Mouse (Mus musculus): ENCODE measurements around the gene Tnrc18. TPM values are rescaled to one million over a fixed set of nuclear protein-coding genes. Genes with fewer than 3 reads are reported as not detected.

Gene Tnrc18
- polyA plus RNA-seq, 1 experiment from 2014 or later: 19.7 TPM

DNA sequence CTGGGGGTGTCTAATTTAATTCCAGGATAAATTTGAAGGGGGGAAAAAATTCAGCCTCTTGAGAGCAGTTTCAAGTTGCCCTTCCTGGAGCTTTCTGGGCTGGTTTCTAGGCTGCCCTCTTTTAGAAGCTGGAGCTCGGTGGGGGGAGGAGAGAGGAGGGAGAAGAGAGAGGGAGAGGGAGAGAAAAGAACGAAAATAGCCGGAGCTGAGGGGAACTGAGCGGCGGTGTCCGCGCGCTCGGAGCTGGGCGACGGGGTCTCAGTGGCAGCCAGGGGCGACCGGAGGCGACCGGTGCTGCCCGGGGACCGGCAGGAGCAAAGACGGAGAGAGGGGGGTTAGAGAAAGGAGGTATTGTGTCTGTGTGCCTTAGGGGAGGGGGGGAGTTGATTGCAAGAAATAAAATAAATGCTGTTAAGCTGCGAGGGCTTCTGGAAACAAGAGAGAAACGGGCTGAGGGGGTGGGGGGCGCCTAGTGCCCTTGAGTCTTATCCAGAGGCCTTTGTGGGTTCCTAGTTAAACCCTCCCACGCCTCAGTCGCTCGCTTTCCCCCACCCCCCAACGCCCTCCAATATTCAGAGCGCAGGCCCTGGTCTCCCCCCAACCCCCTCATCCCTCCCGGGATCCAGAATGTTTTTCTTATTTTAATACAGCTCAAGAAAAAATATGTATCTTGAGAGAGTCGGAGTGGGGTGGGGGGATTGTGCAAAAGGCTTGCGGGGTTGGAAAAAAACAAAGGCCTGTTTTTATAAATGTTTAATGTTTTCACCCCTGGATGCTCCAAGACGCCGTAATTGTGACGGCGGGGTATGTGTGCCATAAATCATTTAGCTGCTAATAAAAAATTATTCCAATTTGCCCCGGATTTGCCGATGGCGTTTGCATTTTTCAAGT is 2.2 kb upstream of the Tnrc18 start:
- peak; percentile 34 for ATAC-seq
- peaks cover 23% of the 10 kb centered on the region for H3K4me1 ChIP-seq (ENCODE audit: control insufficient read depth, insufficient read depth, low read depth, low read length)
- H3K27me3 ChIP-seq (replicated peaks; ENCODE audit: control insufficient read depth, insufficient read depth, low read length): no peaks in the 10 kb centered on the region
- H3K4me2 ChIP-seq (ENCODE audit: low read length): peak overlapping the region; percentile 95
- peak overlapping the region; percentile 92 for H3K4me3 ChIP-seq (ENCODE audit: low read length)
- H3K9me3 ChIP-seq (ENCODE audit: control insufficient read depth, low read length): no peaks in the 10 kb centered on the region
- under 1% methylated on average over 36 of the region's 36 CpGs for WGBS
- peak overlapping the region; percentile 100 for H3K27ac ChIP-seq (ENCODE audit: low read depth, low read length)
- H3K9ac ChIP-seq (ENCODE audit: low read depth, low read length): peak overlapping the region; percentile 96
- H3K36me3 ChIP-seq (ENCODE audit: control insufficient read depth, insufficient read depth, low read length): no peaks in the 10 kb centered on the region

DNA sequence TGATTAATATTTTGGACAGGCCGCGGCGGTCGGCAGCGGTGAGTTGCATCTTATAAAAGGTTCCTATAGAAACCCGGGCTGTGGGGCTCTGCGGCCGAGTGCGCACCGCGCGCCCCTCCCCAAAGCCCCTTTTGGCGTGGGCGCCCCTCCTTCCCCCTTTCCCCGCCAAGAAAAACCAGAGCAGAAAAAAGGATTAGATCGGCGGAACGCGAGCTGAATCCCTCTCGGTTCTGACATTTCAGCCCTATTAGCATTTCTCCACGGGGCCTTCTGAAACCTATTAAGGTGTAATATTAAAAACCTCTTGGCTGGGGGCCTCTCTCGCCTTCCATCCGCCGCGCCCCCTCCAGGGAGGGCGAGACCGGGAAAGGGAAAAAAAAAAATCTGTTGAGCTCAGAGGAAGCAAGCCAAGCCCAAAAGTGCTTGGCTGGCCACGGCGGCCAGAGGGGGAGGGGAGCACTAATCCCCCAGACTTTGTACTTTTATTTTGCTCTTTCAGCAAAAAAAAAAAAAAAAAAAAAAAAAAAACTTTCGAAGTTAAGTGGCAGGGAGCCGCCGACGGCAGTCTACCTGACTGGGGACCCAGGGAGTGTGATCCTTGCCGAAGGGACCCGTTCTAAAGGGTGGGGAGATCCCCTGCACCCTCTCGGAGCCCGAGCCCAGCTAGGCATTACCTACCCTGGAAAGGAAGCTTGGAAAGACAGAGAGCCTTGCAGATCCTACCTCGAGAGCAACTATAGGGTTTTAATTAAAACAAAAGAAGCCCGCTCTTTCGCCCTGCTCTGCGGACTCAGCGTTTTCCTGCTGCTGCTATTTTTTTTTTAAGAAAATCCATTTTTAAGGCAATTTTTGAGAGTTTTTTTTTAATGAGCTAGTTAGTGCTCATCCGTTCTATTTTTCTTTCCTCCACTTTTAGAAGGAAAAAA is 1.2 kb upstream of the Tnrc18 start:
- H3K36me3 ChIP-seq (ENCODE audit: control insufficient read depth, insufficient read depth, low read length): no peaks in the 10 kb centered on the region
- no peak for ATAC-seq
- no peaks in the 10 kb centered on the region for H3K27me3 ChIP-seq (replicated peaks; ENCODE audit: control insufficient read depth, insufficient read depth, low read length)
- WGBS: under 1% methylated on average over 43 of the region's 43 CpGs
- peak overlapping the region; percentile 96 for H3K9ac ChIP-seq (ENCODE audit: low read depth, low read length)
- peaks cover 14% of the 10 kb centered on the region for H3K4me1 ChIP-seq (ENCODE audit: control insufficient read depth, insufficient read depth, low read depth, low read length)
- H3K27ac ChIP-seq (ENCODE audit: low read depth, low read length): peak overlapping the region; percentile 100
- H3K4me3 ChIP-seq (ENCODE audit: low read length): peak overlapping the region; percentile 92
- no peaks in the 10 kb centered on the region for H3K9me3 ChIP-seq (ENCODE audit: control insufficient read depth, low read length)
- peak overlapping the region; percentile 95 for H3K4me2 ChIP-seq (ENCODE audit: low read length)

DNA sequence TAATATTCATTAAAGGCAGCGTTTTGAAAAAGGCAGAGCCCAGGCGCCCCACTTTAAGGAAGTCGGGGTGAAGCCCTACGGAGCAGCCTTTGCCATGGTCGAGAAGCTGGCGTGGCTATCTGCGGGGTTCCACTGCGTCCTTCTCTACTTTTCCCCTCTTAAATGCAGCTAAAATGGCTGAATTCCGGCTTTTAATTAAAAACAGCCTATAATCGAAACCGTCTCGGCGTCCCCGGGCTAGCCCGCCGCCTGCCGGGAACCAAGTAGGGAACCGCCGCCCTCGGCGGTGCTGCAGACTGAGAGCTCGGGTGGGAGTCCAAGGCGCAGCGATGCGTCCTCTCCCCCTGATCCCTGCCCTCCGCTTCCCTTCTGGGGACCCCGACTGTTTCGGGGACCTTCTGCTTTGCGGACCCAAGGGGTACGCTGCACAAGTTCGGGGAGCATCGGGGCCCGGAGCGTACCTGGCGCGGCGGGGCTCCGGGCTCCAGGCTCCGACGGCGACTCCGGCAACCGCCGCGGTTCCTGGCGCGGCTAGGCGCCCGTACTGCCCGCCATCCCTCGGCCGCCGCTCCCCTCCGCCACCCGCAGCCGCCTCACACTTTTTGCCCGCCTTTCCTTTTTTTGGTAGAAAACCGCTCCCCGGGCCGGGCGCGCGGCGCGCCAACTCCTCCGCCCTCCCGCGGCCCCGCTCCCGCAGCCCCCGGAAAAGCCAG is 495 bp downstream of the Tnrc18 start:
- Histone ChIP-seq H3K9me3 (ENCODE audit: control insufficient read depth, low read length) (no peaks in the 10 kb centered on the region), H3K27ac (ENCODE audit: low read depth, low read length) (peak overlapping the region; percentile 100), H3K36me3 (ENCODE audit: control insufficient read depth, insufficient read depth, low read length) (no peaks in the 10 kb centered on the region), H3K27me3 (replicated peaks; ENCODE audit: control insufficient read depth, insufficient read depth, low read length) (no peaks in the 10 kb centered on the region), H3K4me2 (ENCODE audit: low read length) (peak overlapping the region; percentile 79), H3K4me3 (ENCODE audit: low read length) (peak overlapping the region; percentile 92), H3K9ac (ENCODE audit: low read depth, low read length) (peak overlapping the region; percentile 100), H3K4me1 (ENCODE audit: control insufficient read depth, insufficient read depth, low read depth, low read length) (peaks cover 12% of the 10 kb centered on the region)
- WGBS: under 1% methylated on average over 64 of the region's 71 CpGs
- no peak for ATAC-seq

DNA sequence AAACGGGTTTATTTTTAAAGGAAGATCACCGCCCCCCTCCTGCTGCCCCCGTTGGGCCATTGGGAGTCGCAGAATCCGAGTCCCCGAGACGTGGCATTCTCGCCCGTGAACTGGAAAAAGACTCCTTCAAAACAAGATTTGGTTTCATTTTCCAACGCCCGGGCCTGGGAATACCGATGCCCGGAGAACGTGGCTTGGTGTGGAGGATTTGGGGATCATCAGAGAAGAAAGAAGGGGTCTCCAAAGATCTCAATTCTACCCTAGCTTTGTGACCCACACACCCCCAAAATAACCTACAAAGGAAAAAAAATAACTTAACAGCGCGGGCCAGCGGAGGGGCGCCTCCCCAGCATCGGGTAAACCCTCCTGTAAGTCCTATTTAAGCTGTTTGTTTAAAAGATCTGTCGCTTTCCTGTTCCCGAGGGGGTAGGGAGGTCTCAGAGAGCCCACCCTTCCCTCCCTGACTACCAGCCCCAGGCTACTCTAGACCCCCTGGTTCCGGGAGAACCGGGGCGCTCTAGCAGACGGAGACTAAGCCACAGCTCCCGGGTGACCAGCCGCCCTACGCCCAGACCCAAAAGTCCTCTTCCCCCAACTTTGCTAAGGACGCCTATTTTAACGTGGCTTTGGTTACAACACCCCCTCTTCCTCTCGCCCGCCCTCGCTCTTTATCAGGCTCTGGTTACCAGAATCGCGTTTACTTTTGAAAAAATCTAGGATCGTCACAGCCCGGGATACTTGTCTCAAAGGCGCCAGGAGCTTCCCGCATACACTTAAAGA is 1.2 kb downstream of the Tnrc18 start:
- Histone ChIP-seq H3K27me3 (replicated peaks; ENCODE audit: control insufficient read depth, insufficient read depth, low read length) (no peaks in the 10 kb centered on the region), H3K4me1 (ENCODE audit: control insufficient read depth, insufficient read depth, low read depth, low read length) (peaks cover 17% of the 10 kb centered on the region)
- under 1% methylated on average over 39 of the region's 39 CpGs for WGBS

DNA sequence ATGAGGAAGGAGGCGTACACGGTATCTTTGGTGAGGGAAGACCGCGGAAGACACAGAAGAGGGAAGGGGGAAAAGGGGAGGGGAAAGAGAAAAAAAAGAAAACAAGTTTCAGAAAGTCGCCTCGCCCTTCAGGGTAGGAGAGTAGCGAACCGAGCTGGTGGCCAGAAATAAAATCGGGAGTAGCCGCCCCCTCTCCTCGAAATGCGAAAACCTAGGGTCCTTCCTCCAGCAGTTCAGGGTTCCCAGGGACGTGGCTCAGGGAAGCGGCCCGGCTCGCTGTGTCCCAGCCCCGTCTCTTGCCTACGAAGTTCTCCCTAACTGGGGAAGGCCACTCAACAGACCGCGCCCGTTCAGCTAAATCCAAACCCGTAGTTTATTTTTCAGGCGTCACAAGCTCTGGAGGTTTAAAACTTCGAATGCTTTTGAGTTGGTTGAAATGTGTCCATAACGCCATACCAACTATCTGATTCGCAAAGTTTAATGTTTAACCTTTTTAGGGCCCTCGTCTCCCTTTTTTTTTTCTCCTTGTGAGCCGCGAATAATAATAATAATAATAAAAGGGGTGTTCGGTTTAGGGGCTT is 2.0 kb downstream of the Tnrc18 start:
- ATAC-seq: no peak
- peaks cover 24% of the 10 kb centered on the region for H3K4me1 ChIP-seq (ENCODE audit: control insufficient read depth, insufficient read depth, low read depth, low read length)
- no peaks in the 10 kb centered on the region for H3K36me3 ChIP-seq (ENCODE audit: control insufficient read depth, insufficient read depth, low read length)
- peak overlapping the region; percentile 100 for H3K27ac ChIP-seq (ENCODE audit: low read depth, low read length)
- under 1% methylated on average over 30 of the region's 30 CpGs for WGBS
- H3K4me3 ChIP-seq (ENCODE audit: low read length): peak overlapping the region; percentile 92
- no peaks in the 10 kb centered on the region for H3K27me3 ChIP-seq (replicated peaks; ENCODE audit: control insufficient read depth, insufficient read depth, low read length)
- peak overlapping the region; percentile 100 for H3K9ac ChIP-seq (ENCODE audit: low read depth, low read length)
- H3K4me2 ChIP-seq (ENCODE audit: low read length): peak overlapping the region; percentile 79
- H3K9me3 ChIP-seq (ENCODE audit: control insufficient read depth, low read length): no peaks in the 10 kb centered on the region

More for the DNA sequence above, 1.2 kb downstream of the Tnrc18 start:
- Histone ChIP-seq H3K9ac (ENCODE audit: low read depth, low read length) (peak overlapping the region; percentile 100), H3K4me2 (ENCODE audit: low read length) (peak overlapping the region; percentile 79), H3K9me3 (ENCODE audit: control insufficient read depth, low read length) (no peaks in the 10 kb centered on the region), H3K4me3 (ENCODE audit: low read length) (peak overlapping the region; percentile 92), H3K27ac (ENCODE audit: low read depth, low read length) (peak overlapping the region; percentile 100), H3K36me3 (ENCODE audit: control insufficient read depth, insufficient read depth, low read length) (no peaks in the 10 kb centered on the region)
- no peak for ATAC-seq

DNA sequence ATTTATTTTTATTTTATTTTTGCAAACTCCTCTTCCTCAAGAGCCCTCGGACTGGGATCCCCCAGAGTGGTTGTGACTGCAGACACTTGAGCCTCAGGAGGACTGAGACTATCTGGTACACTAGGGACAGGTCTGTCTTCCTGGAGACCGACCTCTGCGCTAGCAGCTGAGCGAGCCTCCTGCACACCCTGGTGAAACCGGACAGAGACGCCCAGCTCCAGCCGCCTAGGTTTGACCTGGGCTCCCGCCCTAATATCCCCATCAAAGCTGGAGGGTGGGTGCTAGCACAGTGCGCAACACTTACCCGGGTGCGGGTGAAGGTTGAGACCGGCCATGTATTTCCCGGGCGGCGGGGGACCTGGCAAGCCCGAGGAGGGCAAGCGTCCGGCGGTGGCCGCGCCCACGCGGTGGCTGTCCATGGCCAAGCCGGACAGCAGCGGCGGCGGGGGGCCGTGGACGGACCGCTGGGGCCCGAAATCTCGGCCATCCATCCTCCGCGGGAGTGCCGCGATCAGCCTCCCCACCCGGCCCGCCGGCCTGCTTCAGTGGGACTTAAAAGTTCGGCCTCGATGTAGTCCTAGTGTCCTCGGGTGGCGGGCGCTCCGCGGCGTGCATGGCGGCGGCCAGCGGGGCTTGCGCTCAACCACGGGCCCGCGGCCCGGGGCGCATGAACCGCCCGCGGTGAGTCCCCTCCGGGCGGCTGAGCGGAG is 2.6 kb downstream of the Tnrc18 start:
- no peak for ATAC-seq
- Histone ChIP-seq H3K9ac (ENCODE audit: low read depth, low read length) (peak overlapping the region; percentile 100), H3K4me2 (ENCODE audit: low read length) (peak overlapping the region; percentile 79), H3K4me1 (ENCODE audit: control insufficient read depth, insufficient read depth, low read depth, low read length) (peaks cover 31% of the 10 kb centered on the region), H3K9me3 (ENCODE audit: control insufficient read depth, low read length) (no peaks in the 10 kb centered on the region), H3K27ac (ENCODE audit: low read depth, low read length) (peak overlapping the region; percentile 100), H3K27me3 (replicated peaks; ENCODE audit: control insufficient read depth, insufficient read depth, low read length) (no peaks in the 10 kb centered on the region), H3K36me3 (ENCODE audit: control insufficient read depth, insufficient read depth, low read length) (no peaks in the 10 kb centered on the region), H3K4me3 (ENCODE audit: low read length) (peak overlapping the region; percentile 92)
- under 1% methylated on average over 62 of the region's 62 CpGs for WGBS

DNA sequence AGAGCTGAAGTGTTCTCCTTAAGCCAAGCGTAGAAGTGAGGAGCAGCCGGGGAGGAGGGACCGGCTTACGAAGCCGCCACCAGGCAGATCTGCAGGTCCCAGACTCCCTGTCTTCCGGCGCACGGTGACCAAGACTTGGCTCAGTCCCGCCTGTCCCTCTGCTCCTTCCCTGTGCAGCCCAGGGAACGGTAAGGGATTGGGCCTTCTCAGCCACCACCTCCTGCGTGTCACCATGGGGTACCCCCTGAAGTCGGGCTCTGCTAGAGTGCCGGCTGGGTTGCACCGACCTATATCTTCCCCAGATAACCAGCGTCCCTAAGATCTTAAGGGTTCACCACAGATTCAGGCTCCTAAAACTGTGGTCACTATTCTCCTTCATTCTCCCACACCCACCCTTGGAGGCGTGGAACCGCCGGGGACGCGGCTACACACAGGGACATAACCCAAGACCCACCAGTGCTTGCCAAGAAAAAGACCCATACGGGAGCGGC is 3.3 kb downstream of the Tnrc18 start:
- ATAC-seq: no peak
- Histone ChIP-seq H3K4me1 (ENCODE audit: control insufficient read depth, insufficient read depth, low read depth, low read length) (peaks cover 37% of the 10 kb centered on the region), H3K27me3 (replicated peaks; ENCODE audit: control insufficient read depth, insufficient read depth, low read length) (no peaks in the 10 kb centered on the region), H3K27ac (ENCODE audit: low read depth, low read length) (peak overlapping the region; percentile 100), H3K4me3 (ENCODE audit: low read length) (peak overlapping the region; percentile 92), H3K9me3 (ENCODE audit: control insufficient read depth, low read length) (no peaks in the 10 kb centered on the region), H3K9ac (ENCODE audit: low read depth, low read length) (peak overlapping the region; percentile 100), H3K36me3 (ENCODE audit: control insufficient read depth, insufficient read depth, low read length) (0 out of 2 replicates have a peak, but pooled peaks cover 3% of the 10 kb centered on the region), H3K4me2 (ENCODE audit: low read length) (peak overlapping the region; percentile 79)
- 1% methylated on average over 22 of the region's 22 CpGs for WGBS

Data from hindbrain, embryonic 16.5 days (tissue).